Mouse (Mus musculus): Measurements from ENCODE around the gene Rab3il1. TPM values are rescaled to one million over a fixed set of nuclear protein-coding genes. Genes with fewer than 3 reads are reported as not detected.
A peak's percentile ranks its signal among the peaks of the same experiment; 100 is the strongest.

Gene Rab3il1
- total and polyA plus RNA-seq, 3 experiments = 0.04 TPM; not detected in 2

GRCm38 (mm10) chr19:9993036-9993656 is 8.3 kb upstream of the Rab3il1 start:
- no peak overlapping the region for H3K4me3 ChIP-seq (replicated peaks in 1 of 3; ENCODE audit: low read depth in 2 of 3, low read length in 2 of 3, poor library complexity in 1 of 3)
- TF ChIP-seq SMC3 (IDR thresholded peaks at IDR 0.05; ENCODE audit: low read depth, low read length) (peak; percentile 45), RAD21 (IDR thresholded peaks at IDR 0.05; ENCODE audit: low read depth, low read length) (peak; percentile 1), CTCF (conservative IDR thresholded peaks at IDR 0.05 in 1 of 2, IDR thresholded peaks at IDR 0.05 in 1 of 2; ENCODE audit: low read depth in 2 of 2, low read length in 2 of 2) (peak in 1 of 2 experiments; percentile 67; a peak in 2 of 4 replicates), USF2 (conservative IDR thresholded peaks at IDR 0.05; ENCODE audit: low read depth, low read length) (no peak)
- H3K9ac ChIP-seq (ENCODE audit: insufficient read depth, low read depth) = no peak overlapping the region
- no peaks in the 10 kb centered on the region for H3K36me3 ChIP-seq (replicated peaks in 1 of 2; ENCODE audit: control insufficient read depth in 1 of 2, insufficient read depth in 1 of 2, low read length in 1 of 2)
- H3K27me3 ChIP-seq (replicated peaks) = no peaks in the 10 kb centered on the region
- H3K4me2 ChIP-seq (ENCODE audit: insufficient read depth, low read depth, poor library complexity, severe bottlenecking) = no peak overlapping the region
- dilution Hi-C loops (cut with MboI; ENCODE audit: extremely low pct_ligation_motif_present, extremely low pct_unique_long_range_greater_than_20kb, low sequenced_read_pairs) = no loop called here
- in situ Hi-C loops (cut with MboI; ENCODE audit: low pct_ligation_motif_present, low pct_unique_long_range_greater_than_20kb, low sequenced_read_pairs) = loop anchor here (5.0 kb wide), 1 partner anchor 39 kb away; no protein-coding TSS in a partner anchor
- H3K4me1 ChIP-seq (ENCODE audit: control insufficient read depth in 1 of 2, insufficient read depth in 2 of 2) = peaks cover 10 to 33% of the 10 kb centered on the region in 2 experiments
- no peaks in the 10 kb centered on the region for H3K9me3 ChIP-seq (replicated peaks; ENCODE audit: low read length)
- H3K79me2 ChIP-seq (replicated peaks; ENCODE audit: control insufficient read depth, extremely low read depth, insufficient read depth, poor library complexity, severe bottlenecking) = no peaks in the 10 kb centered on the region
- DNase-seq (ENCODE audit: extremely low read depth) = peak; percentile 54
- H3K27ac ChIP-seq (ENCODE audit: insufficient read depth, low read depth) = no peak overlapping the region

- Histone ChIP-seq H3K79me2 (replicated peaks; ENCODE audit: control insufficient read depth, extremely low read depth, insufficient read depth, poor library complexity, severe bottlenecking) (no peaks in the 10 kb centered on the region), H3K9ac (ENCODE audit: insufficient read depth, low read depth) (no peak overlapping the region), H3K27ac (ENCODE audit: insufficient read depth, low read depth) (no peak overlapping the region), H3K4me3 (replicated peaks in 1 of 3; ENCODE audit: low read depth in 2 of 3, low read length in 2 of 3, poor library complexity in 1 of 3) (no peak overlapping the region), H3K9me3 (replicated peaks; ENCODE audit: low read length) (peaks cover 3% of the 10 kb centered on the region), H3K4me2 (ENCODE audit: insufficient read depth, low read depth, poor library complexity, severe bottlenecking) (no peak overlapping the region), H3K27me3 (replicated peaks) (no peaks in the 10 kb centered on the region), H3K4me1 (ENCODE audit: control insufficient read depth in 1 of 2, insufficient read depth in 2 of 2) (peaks cover 7 to 8% of the 10 kb centered on the region in 2 experiments; a peak in 2 of 4 replicates), H3K36me3 (replicated peaks in 1 of 2; ENCODE audit: control insufficient read depth in 1 of 2, insufficient read depth in 1 of 2, low read length in 1 of 2) (no peaks in the 10 kb centered on the region)
- in situ Hi-C loops (cut with MboI; ENCODE audit: low pct_ligation_motif_present, low pct_unique_long_range_greater_than_20kb, low sequenced_read_pairs) (no loop called here), dilution Hi-C loops (cut with MboI; ENCODE audit: extremely low pct_ligation_motif_present, extremely low pct_unique_long_range_greater_than_20kb, low sequenced_read_pairs) (no loop called here)
- TF ChIP-seq IRF4 (IDR thresholded peaks at IDR 0.05; ENCODE audit: low read depth, low read length) = no peak
- TF ChIP-seq MEF2A (IDR thresholded peaks at IDR 0.05; ENCODE audit: borderline replicate concordance, low read depth, low read length) = no peak
- no peak for TF ChIP-seq ZC3H11A (IDR thresholded peaks at IDR 0.05; ENCODE audit: low read depth, low read length)
- TF ChIP-seq GABPA (IDR thresholded peaks at IDR 0.05; ENCODE audit: insufficient replicate concordance, low read depth, low read length) = no peak
- TF ChIP-seq USF1 (IDR thresholded peaks at IDR 0.05; ENCODE audit: low read depth, low read length) = no peak
- TF ChIP-seq NELFE (IDR thresholded peaks at IDR 0.05; ENCODE audit: low read depth, low read length) = no peak
- TF ChIP-seq MAX (IDR thresholded peaks at IDR 0.05; ENCODE audit: low read length) = no peak
- TF ChIP-seq ZNF384 (IDR thresholded peaks at IDR 0.05; ENCODE audit: low read depth, low read length) = no peak
- no peak for TF ChIP-seq NRF1 (IDR thresholded peaks at IDR 0.05; ENCODE audit: low read depth, low read length)
- TF ChIP-seq UBTF (IDR thresholded peaks at IDR 0.05; ENCODE audit: low read depth, low read length) = no peak
- TF ChIP-seq CHD1 (IDR thresholded peaks at IDR 0.05; ENCODE audit: low read depth, low read length) = no peak
- no peak for TF ChIP-seq E2F4 (IDR thresholded peaks at IDR 0.05; ENCODE audit: insufficient replicate concordance, low read depth, low read length)
- no peak for TF ChIP-seq CHD2 (IDR thresholded peaks at IDR 0.05; ENCODE audit: low read length)
- DNase-seq (ENCODE audit: extremely low read depth) = no peak
Observed at GRCm38 (mm10) chr19:9997204-9998062, 4.0 kb upstream of the Rab3il1 start.
